Mouse (Mus musculus) heart, embryonic 11.5 days (tissue): ENCODE measurements around the gene Vmn1r222. TPM values are rescaled to one million over a fixed set of nuclear protein-coding genes. Genes with fewer than 3 reads are reported as not detected.
"Not testable (repeated sequence)": the region's sequence is repeated elsewhere in the genome, so short reads cannot be mapped to it uniquely, and the experiment has no call there.

ENCODE experiments used
- ATAC-seq: fragments of 200-750 bp; cut with Nextera tagmentation; replicated peaks from 2 replicates; pipeline ENCODE4 v1.8.0; 2017; ENCODE audit warnings: moderate library complexity; ENCODE audit not compliant: insufficient number of reproducible peaks, low FRiP score, low TSS enrichment
- H3K27ac ChIP-seq: fragments of 300-500 bp; sonication (generic); 2 replicates; pipeline ENCODE4 v1.5.1; 2014; ENCODE audit warnings: mild to moderate bottlenecking, low read depth, low read length
- H3K27me3 ChIP-seq: fragments of 300-500 bp; sonication (generic); 2 replicates; pipeline ENCODE4 v1.6.1; 2014; ENCODE audit warnings: mild to moderate bottlenecking, low read length, mixed read lengths; ENCODE audit not compliant: control insufficient read depth, insufficient read depth
- H3K36me3 ChIP-seq: fragments of 300-500 bp; sonication (generic); 2 replicates; pipeline ENCODE4 v1.6.1; 2014; ENCODE audit warnings: mild to moderate bottlenecking, low read length, moderate library complexity, mixed read lengths; ENCODE audit not compliant: control insufficient read depth, insufficient read depth
- H3K4me1 ChIP-seq: fragments of 300-500 bp; sonication (generic); 2 replicates; pipeline ENCODE4 v1.6.1; 2014; ENCODE audit warnings: low read length; ENCODE audit not compliant: control insufficient read depth, insufficient read depth
- H3K4me2 ChIP-seq: fragments of 300-500 bp; sonication (generic); 2 replicates; pipeline ENCODE4 v1.6.1; 2014; ENCODE audit warnings: mild to moderate bottlenecking, moderate library complexity
- H3K4me3 ChIP-seq: fragments of 300-500 bp; sonication (generic); 2 replicates; pipeline ENCODE4 v1.5.1; 2014; ENCODE audit warnings: low read depth, low read length
- H3K9ac ChIP-seq: fragments of 300-500 bp; sonication (generic); 2 replicates; pipeline ENCODE4 v1.6.1; 2014; ENCODE audit warnings: mild to moderate bottlenecking, low read depth, low read length, moderate library complexity
- H3K9me3 ChIP-seq: fragments of 300-500 bp; sonication (generic); replicated peaks from 2 replicates; pipeline ENCODE4 v1.6.1; 2016; ENCODE audit warnings: low read length; ENCODE audit not compliant: control insufficient read depth
- WGBS: fragments of 180-500 bp; shearing (Covaris S2); extraction: QIAGEN DNeasy Blood & Tissue Kit; methylation state at CpG from one replicate; pipeline ENCODE4 v1.1.7; 2014; ENCODE audit not compliant: insufficient replicate concordance; 5-methylcytosine and 5-hydroxymethylcytosine counted together
- polyA plus RNA-seq: library from polyadenylated mRNA; unstranded; fragments of >200 nt; fragmentation: Nextera tagmentation; extraction: Ambion mirVana; gene quantifications from 2 replicates; pipeline ENCODE4 v1.2.1, GENCODE M21; 2014

Gene Vmn1r222
- polyA plus RNA-seq: not detected in 2 replicates

GRCm38 (mm10) chr13:23235847-23236246 is at the start of gene Vmn1r222:
Gene Vmn1r222, minus strand, starts transcription at chr13:23235947.
- ATAC-seq: not testable (repeated sequence)

GRCm38 (mm10) chr13:23285191-23285920 is 49.6 kb upstream of the Vmn1r222 start:
- ATAC-seq: peak; percentile 87

More at GRCm38 (mm10) chr13:23235847-23236246, at the start of gene Vmn1r222:
- not testable (repeated sequence) for H3K4me2 ChIP-seq, H3K4me3 ChIP-seq, H3K4me1 ChIP-seq, H3K9me3 ChIP-seq, H3K36me3 ChIP-seq, H3K27me3 ChIP-seq, H3K9ac ChIP-seq, H3K27ac ChIP-seq

GRCm38 (mm10) chr13:23279992-23280391 is 44.2 kb upstream of the Vmn1r222 start:
- no peak for ATAC-seq
- H3K9me3 ChIP-seq: no peaks in the 10 kb centered on the region
- no peaks in the 10 kb centered on the region for H3K27me3 ChIP-seq
- H3K4me2 ChIP-seq: no peak overlapping the region
- no peak overlapping the region for H3K27ac ChIP-seq
- H3K4me3 ChIP-seq: no peak overlapping the region
- no peaks in the 10 kb centered on the region for H3K36me3 ChIP-seq
- no peak overlapping the region for H3K9ac ChIP-seq
- 85% methylated on average over 3 of the region's 3 CpGs for WGBS
- no peaks in the 10 kb centered on the region for H3K4me1 ChIP-seq

More at GRCm38 (mm10) chr13:23285191-23285920, 49.6 kb upstream of the Vmn1r222 start:
- Histone ChIP-seq H3K9ac (no peak overlapping the region), H3K4me2 (peak overlapping the region; percentile 75), H3K4me1 (0 out of 2 replicates have a peak, but pooled peaks cover 4% of the 10 kb centered on the region), H3K27ac (no peak overlapping the region), H3K4me3 (peak overlapping the region; percentile 47), H3K36me3 (no peaks in the 10 kb centered on the region), H3K9me3 (no peaks in the 10 kb centered on the region), H3K27me3 (no peaks in the 10 kb centered on the region)
- WGBS: 2% methylated on average over 22 of the region's 22 CpGs

- no peak for ATAC-seq
Observed at GRCm38 (mm10) chr13:23279576-23279975, 43.8 kb upstream of the Vmn1r222 start.

GRCm38 (mm10) chr13:23270321-23271101 is 34.8 kb upstream of the Vmn1r222 start:
- WGBS: 3% methylated on average over 34 of the region's 34 CpGs
- Histone ChIP-seq H3K27ac (no peak overlapping the region), H3K4me1 (no peaks in the 10 kb centered on the region), H3K36me3 (no peaks in the 10 kb centered on the region), H3K9me3 (no peaks in the 10 kb centered on the region), H3K4me3 (peak overlapping the region; percentile 45), H3K27me3 (no peaks in the 10 kb centered on the region), H3K4me2 (peak overlapping the region; percentile 64), H3K9ac (0 out of 2 replicates have a peak overlapping the region, but pooled peaks have one; percentile 28)
- ATAC-seq: peak; percentile 63; the same call in 1 of the 2 replicates

More at GRCm38 (mm10) chr13:23279576-23279975, 43.8 kb upstream of the Vmn1r222 start:
- no peak overlapping the region for H3K27ac ChIP-seq
- H3K4me1 ChIP-seq: no peaks in the 10 kb centered on the region
- no peak overlapping the region for H3K9ac ChIP-seq
- H3K36me3 ChIP-seq: no peaks in the 10 kb centered on the region
- H3K27me3 ChIP-seq: no peaks in the 10 kb centered on the region
- no peaks in the 10 kb centered on the region for H3K9me3 ChIP-seq
- WGBS: 81% methylated on average over 4 of the region's 4 CpGs
- no peak overlapping the region for H3K4me2 ChIP-seq
- no peak overlapping the region for H3K4me3 ChIP-seq

GRCm38 (mm10) chr13:23269681-23270080 is 33.9 kb upstream of the Vmn1r222 start:
- Histone ChIP-seq H3K27ac (no peak overlapping the region), H3K9ac (no peak overlapping the region), H3K9me3 (no peaks in the 10 kb centered on the region), H3K36me3 (no peaks in the 10 kb centered on the region), H3K4me2 (peak overlapping the region; percentile 64), H3K27me3 (no peaks in the 10 kb centered on the region), H3K4me3 (peak overlapping the region; percentile 45), H3K4me1 (no peaks in the 10 kb centered on the region)
- WGBS: 19% methylated on average over 11 of the region's 11 CpGs
- ATAC-seq: no peak

GRCm38 (mm10) chr13:23269127-23269526 is 33.4 kb upstream of the Vmn1r222 start:
- H3K27ac ChIP-seq, H3K4me3 ChIP-seq, H3K36me3 ChIP-seq, H3K9ac ChIP-seq, H3K4me1 ChIP-seq, H3K9me3 ChIP-seq, ATAC-seq, H3K4me2 ChIP-seq, H3K27me3 ChIP-seq: not testable (repeated sequence)
- 49% methylated on average over 4 of the region's 4 CpGs for WGBS

GRCm38 (mm10) chr13:23268606-23269005 is 32.9 kb upstream of the Vmn1r222 start:
- not testable (repeated sequence) for H3K9ac ChIP-seq, ATAC-seq, H3K4me1 ChIP-seq, H3K27me3 ChIP-seq, H3K36me3 ChIP-seq, H3K9me3 ChIP-seq, H3K4me2 ChIP-seq, H3K4me3 ChIP-seq, H3K27ac ChIP-seq
- WGBS: 76% methylated on average over 3 of the region's 3 CpGs
